Comparison of ENCODE assay signal across 10 mouse cellular contexts in the genomic region with DNA sequence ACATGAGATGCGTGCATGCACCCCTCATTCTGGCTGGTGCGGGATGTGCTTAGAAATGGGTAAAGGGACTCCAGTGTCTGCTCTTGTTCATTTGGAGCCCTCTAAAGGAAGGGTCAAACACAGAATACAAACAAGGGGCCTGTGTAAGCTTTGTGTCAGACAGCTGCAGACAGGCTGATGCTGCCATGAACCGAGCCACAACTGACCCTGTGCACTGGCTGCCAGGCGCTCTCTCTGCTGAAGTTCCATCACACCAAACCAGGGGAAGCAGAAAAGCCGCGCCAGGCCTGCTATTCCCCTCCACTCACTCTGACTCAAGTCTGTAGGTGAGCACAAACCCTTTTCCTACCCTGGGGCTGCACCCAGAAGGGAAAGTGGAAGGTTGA. TPM values are rescaled to one million over a fixed set of nuclear protein-coding genes. Genes with fewer than 3 reads are reported as not detected.
DNase-seq lines count a peak whose midpoint lies in the region; ATAC-seq and TF ChIP-seq lines count a peak whose summit lies in the region.
"Had no signal": no experiment of that assay in that cellular context is flagged by ENCODE, and none has a peak within 500 bp of the region (broad histone marks: within the 10 kb centered on the region; RNA-seq: fewer than 3 reads in every experiment).

No protein-coding gene starts in this region.

- H3K27ac ChIP-seq in intestine, embryonic 14.5 days (ENCODE audit: low read depth), result peak overlapping the region; percentile 48; the same call in 1 of the 2 replicates
- H3K27ac ChIP-seq in intestine, embryonic 16.5 days (ENCODE audit: low read length), result no peak overlapping the region
- H3K27ac ChIP-seq in cortical plate, adult 2 months (ENCODE audit: insufficient read depth, low read length), result 0 out of 2 replicates have a peak overlapping the region, but pooled peaks have one; percentile 20
- peak overlapping the region; percentile 77; the same call in 1 of the 2 replicates for H3K27ac ChIP-seq in forebrain, postnatal 0 days (ENCODE audit: low read depth, low read length)
- peak overlapping the region; percentile 82 for H3K27ac ChIP-seq in midbrain, embryonic 13.5 days
- no peak overlapping the region for H3K27ac ChIP-seq in cerebellum, adult 2 months (ENCODE audit: insufficient read depth, low read length)
- H3K27ac ChIP-seq: liver, embryonic 14.5 days had no signal

- no peaks in the 10 kb centered on the region for H3K9me3 ChIP-seq in intestine, embryonic 14.5 days (ENCODE audit: control insufficient read depth, low read length)
- H3K9me3 ChIP-seq in intestine, embryonic 16.5 days (ENCODE audit: control insufficient read depth, low read length), result no peaks in the 10 kb centered on the region
- no peaks in the 10 kb centered on the region for H3K9me3 ChIP-seq in forebrain, postnatal 0 days (ENCODE audit: low read length)
- no peaks in the 10 kb centered on the region for H3K9me3 ChIP-seq in midbrain, embryonic 13.5 days

- no peak for ATAC-seq in intestine, embryonic 14.5 days (replicated peaks; ENCODE audit: low FRiP score, low TSS enrichment, low read depth)
- ATAC-seq in intestine, embryonic 16.5 days, result no peak
- ATAC-seq in forebrain, postnatal 0 days, result peak; percentile 7; the same call in 1 of the 2 replicates
- peak; percentile 44 for ATAC-seq in midbrain, embryonic 13.5 days

- H3K36me3 ChIP-seq in intestine, embryonic 14.5 days (ENCODE audit: control insufficient read depth, insufficient read depth, low read length), result no peaks in the 10 kb centered on the region
- H3K36me3 ChIP-seq in intestine, embryonic 16.5 days (ENCODE audit: control insufficient read depth, insufficient read depth, low read length), result no peaks in the 10 kb centered on the region
- no peaks in the 10 kb centered on the region for H3K36me3 ChIP-seq in forebrain, postnatal 0 days (ENCODE audit: insufficient read depth)
- H3K36me3 ChIP-seq in midbrain, embryonic 13.5 days, result no peaks in the 10 kb centered on the region

- H3K27me3 ChIP-seq in intestine, embryonic 14.5 days (replicated peaks; ENCODE audit: control insufficient read depth, insufficient read depth, low read length), result no peaks in the 10 kb centered on the region
- H3K27me3 ChIP-seq in intestine, embryonic 16.5 days (replicated peaks; ENCODE audit: control insufficient read depth, insufficient read depth, low read length), result no peaks in the 10 kb centered on the region
- H3K27me3 ChIP-seq in forebrain, postnatal 0 days (ENCODE audit: insufficient read depth, low read length), result no peaks in the 10 kb centered on the region
- H3K27me3 ChIP-seq in midbrain, embryonic 13.5 days, result no peaks in the 10 kb centered on the region
- H3K27me3 ChIP-seq in cerebellum, adult 2 months (ENCODE audit: control insufficient read depth, insufficient read depth, low read length), result no peaks in the 10 kb centered on the region

- no peak overlapping the region for H3K4me2 ChIP-seq in intestine, embryonic 14.5 days (ENCODE audit: low read length)
- H3K4me2 ChIP-seq in intestine, embryonic 16.5 days (ENCODE audit: low read depth, low read length), result no peak overlapping the region
- no peak overlapping the region for H3K4me2 ChIP-seq in forebrain, postnatal 0 days (ENCODE audit: low read depth)
- no peak overlapping the region for H3K4me2 ChIP-seq in midbrain, embryonic 13.5 days (replicated peaks)

- no peak overlapping the region for H3K9ac ChIP-seq in intestine, embryonic 14.5 days (ENCODE audit: low read length)
- H3K9ac ChIP-seq in intestine, embryonic 16.5 days (ENCODE audit: low read depth, low read length), result no peak overlapping the region
- H3K9ac ChIP-seq in forebrain, postnatal 0 days, result no peak overlapping the region
- H3K9ac ChIP-seq in midbrain, embryonic 13.5 days (replicated peaks), result peak overlapping the region; percentile 41
- H3K9ac ChIP-seq: liver, embryonic 14.5 days had no signal

- peaks cover 42% of the 10 kb centered on the region for H3K4me1 ChIP-seq in intestine, embryonic 14.5 days (replicated peaks; ENCODE audit: control insufficient read depth, insufficient read depth, low read length)
- peaks cover 23% of the 10 kb centered on the region for H3K4me1 ChIP-seq in intestine, embryonic 16.5 days (ENCODE audit: control insufficient read depth, insufficient read depth, low read length)
- H3K4me1 ChIP-seq in cortical plate, adult 2 months (ENCODE audit: control insufficient read depth, insufficient read depth, low read length), result peaks cover 14% of the 10 kb centered on the region
- H3K4me1 ChIP-seq in forebrain, postnatal 0 days (ENCODE audit: insufficient read depth), result peaks cover 18% of the 10 kb centered on the region; the same call in 1 of the 2 replicates
- peaks cover 48% of the 10 kb centered on the region for H3K4me1 ChIP-seq in midbrain, embryonic 13.5 days (replicated peaks)
- no peaks in the 10 kb centered on the region for H3K4me1 ChIP-seq in cerebellum, adult 2 months (ENCODE audit: control insufficient read depth, insufficient read depth, low read length)

- WGBS in intestine, embryonic 14.5 days, result 37% methylated on average over 6 of the region's 6 CpGs
- 56% methylated on average over 6 of the region's 6 CpGs for WGBS in intestine, embryonic 16.5 days
- 45% methylated on average over 6 of the region's 6 CpGs for WGBS in forebrain, postnatal 0 days
- 41% methylated on average over 6 of the region's 6 CpGs for WGBS in midbrain, embryonic 13.5 days
- 74% methylated on average over 6 of the region's 6 CpGs for WGBS in cerebellum, adult 2 months

- no peak for TF ChIP-seq POLR2A in cortical plate, adult 2 months (IDR thresholded peaks at IDR 0.05; ENCODE audit: extremely low read depth, insufficient read depth, low read length)
- no peak for TF ChIP-seq POLR2A in cerebellum, adult 2 months (IDR thresholded peaks at IDR 0.05; ENCODE audit: borderline replicate concordance, insufficient read depth, low read length)

- TF ChIP-seq CTCF in cortical plate, adult 2 months (IDR thresholded peaks at IDR 0.05; ENCODE audit: extremely low read depth, insufficient read depth, low read length), result no peak
- TF ChIP-seq CTCF in forebrain, postnatal 0 days (IDR thresholded peaks at IDR 0.05; ENCODE audit: low read depth), result no peak
- no peak for TF ChIP-seq CTCF in cerebellum, adult 2 months (IDR thresholded peaks at IDR 0.05; ENCODE audit: borderline replicate concordance, insufficient read depth, low read depth, low read length)

- no peak overlapping the region for H3K4me3 ChIP-seq in intestine, embryonic 14.5 days (ENCODE audit: low read depth, low read length)
- no peak overlapping the region for H3K4me3 ChIP-seq in intestine, embryonic 16.5 days (ENCODE audit: low read length)
- H3K4me3 ChIP-seq in cortical plate, adult 2 months (ENCODE audit: insufficient read depth, low read length), result no peak overlapping the region
- no peak overlapping the region for H3K4me3 ChIP-seq in forebrain, postnatal 0 days (ENCODE audit: low read depth, low read length)
- H3K4me3 ChIP-seq in midbrain, embryonic 13.5 days (replicated peaks), result no peak overlapping the region
- H3K4me3 ChIP-seq in cerebellum, adult 2 months (replicated peaks; ENCODE audit: insufficient read depth, low read depth, low read length), result no peak overlapping the region

- DNase-seq in intestine, embryonic 14.5 days (ENCODE audit: low spot score), result no peak
- DNase-seq in forebrain, postnatal 0 days, result no peak
- DNase-seq in cerebellum, adult 2 months, result no peak
- no peak for DNase-seq in frontal cortex, adult 2 months (ENCODE audit: extremely low spot score in 1 of 2, low spot score in 1 of 2)
- DNase-seq in right cerebral cortex, postnatal 25 days, result no peak
- DNase-seq: kidney, adult 9 months had no signal

RNA-seq across cellular contexts. Expression of gene Dusp7, which starts 29.3 kb away (rescaled TPM):
- 16.5 and 19.8 TPM in 2 replicates for polyA plus RNA-seq in intestine, embryonic 14.5 days (2014; fragmentation: Nextera tagmentation; extraction: Ambion mirVana)
- polyA plus RNA-seq in intestine, embryonic 16.5 days (2015; fragmentation: Nextera tagmentation; extraction: Ambion mirVana), result 4.8 and 6.3 TPM in 2 replicates
- polyA plus RNA-seq in cortical plate, adult 2 months (2012; rRNA removed), result 128 and 130 TPM in 2 replicates
- total RNA-seq in forebrain, postnatal 0 days (2014; rRNA removed), result 43.5 and 44.5 TPM in 2 replicates
- polyA plus RNA-seq in forebrain, postnatal 0 days (2015; fragmentation: Nextera tagmentation; extraction: Ambion mirVana), result 16.5 and 16.7 TPM in 2 replicates
- polyA plus RNA-seq in midbrain, embryonic 13.5 days (2015; fragmentation: Nextera tagmentation; extraction: Ambion mirVana), result 9.0 and 9.4 TPM in 2 replicates
- 46.4 and 49.6 TPM in 2 replicates for polyA plus RNA-seq in cerebellum, adult 2 months (2012; rRNA removed)
- 92.3 and 101 TPM in 2 replicates for polyA plus RNA-seq in frontal cortex, adult 2 months (2012; rRNA removed)

RNA-seq across cellular contexts. Expression of gene Poc1a, which starts 58.3 kb away (rescaled TPM):
- 29.1 and 29.6 TPM in 2 replicates for polyA plus RNA-seq in intestine, embryonic 14.5 days (2014; fragmentation: Nextera tagmentation; extraction: Ambion mirVana)
- polyA plus RNA-seq in intestine, embryonic 16.5 days (2015; fragmentation: Nextera tagmentation; extraction: Ambion mirVana), result 27.0 and 29.1 TPM in 2 replicates
- polyA plus RNA-seq in cortical plate, adult 2 months (2012; rRNA removed), result 32.6 and 34.8 TPM in 2 replicates
- total RNA-seq in forebrain, postnatal 0 days (2014; rRNA removed), result 5.8 and 7.6 TPM in 2 replicates
- 12.0 and 14.3 TPM in 2 replicates for polyA plus RNA-seq in forebrain, postnatal 0 days (2015; fragmentation: Nextera tagmentation; extraction: Ambion mirVana)
- polyA plus RNA-seq in midbrain, embryonic 13.5 days (2015; fragmentation: Nextera tagmentation; extraction: Ambion mirVana), result 10.6 and 13.5 TPM in 2 replicates
- polyA plus RNA-seq in cerebellum, adult 2 months (2012; rRNA removed), result 3.9 and 4.4 TPM in 2 replicates
- polyA plus RNA-seq in frontal cortex, adult 2 months (2012; rRNA removed), result 24.2 and 25.6 TPM in 2 replicates

Comparison
In these comparisons a context has a peak if more than half of its experiments do, and no peak if none do; other contexts are left out.
1. H3K27ac ChIP-seq: peak in intestine, embryonic 14.5 days (single experiment), cortical plate, adult 2 months (single experiment), forebrain, postnatal 0 days (single experiment) and midbrain, embryonic 13.5 days (single experiment); none in intestine, embryonic 16.5 days (single experiment) and cerebellum, adult 2 months (single experiment).
2. ATAC-seq: peak in forebrain, postnatal 0 days (single experiment) and midbrain, embryonic 13.5 days (single experiment); none in intestine, embryonic 14.5 days (single experiment) and intestine, embryonic 16.5 days (single experiment).